Mouse (Mus musculus) lung, embryonic 16.5 days (tissue): ENCODE measurements at regions not wholly inside any gene's neighbourhood (a gene's known extent, or its start where the extent isn't known, plus 50 kb on each side); places are given as distances from the start of the nearest gene placed in this dataset.
A peak's percentile ranks its signal among the peaks of the same experiment; 100 is the strongest.

Experiments used
- ATAC-seq: fragments of 200-750 bp; cut with Nextera tagmentation; 2 replicates; pipeline ENCODE4 v1.8.0; 2017; ENCODE audit warnings: low read depth, mild to moderate bottlenecking, moderate library complexity
- H3K27ac ChIP-seq: fragments of 300-500 bp; sonication (generic); 2 replicates; pipeline ENCODE4 v1.5.1; 2014; ENCODE audit warnings: mild to moderate bottlenecking, control low read depth, low read length
- H3K27me3 ChIP-seq: fragments of 300-500 bp; sonication (generic); 2 replicates; pipeline ENCODE4 v1.6.1; 2014; ENCODE audit warnings: low read depth, low read length, mixed read lengths; ENCODE audit not compliant: control insufficient read depth, insufficient read depth
- H3K36me3 ChIP-seq: fragments of 300-500 bp; sonication (generic); 2 replicates; pipeline ENCODE4 v1.6.1; 2014; ENCODE audit warnings: low read length; ENCODE audit not compliant: control insufficient read depth, insufficient read depth
- H3K4me1 ChIP-seq: fragments of 300-500 bp; sonication (generic); replicated peaks from 2 replicates; pipeline ENCODE4 v1.6.1; 2014; ENCODE audit warnings: low read length, mixed read lengths; ENCODE audit not compliant: control insufficient read depth, insufficient read depth
- H3K4me2 ChIP-seq: fragments of 300-500 bp; sonication (generic); 2 replicates; pipeline ENCODE4 v1.6.1; 2014; ENCODE audit warnings: low read depth, low read length, control low read depth
- H3K4me3 ChIP-seq: fragments of 300-500 bp; sonication (generic); 2 replicates; pipeline ENCODE4 v1.5.1; 2014; ENCODE audit warnings: mild to moderate bottlenecking, low read length, control low read depth
- H3K9ac ChIP-seq: fragments of 300-500 bp; sonication (generic); 2 replicates; pipeline ENCODE4 v1.6.1; 2014; ENCODE audit warnings: low read length, control low read depth
- H3K9me3 ChIP-seq: fragments of 300-500 bp; sonication (generic); 2 replicates; pipeline ENCODE4 v1.6.1; 2016; ENCODE audit warnings: low read length; ENCODE audit not compliant: control insufficient read depth
- WGBS: fragments of 180-500 bp; shearing (Covaris S2); extraction: QIAGEN DNeasy Blood & Tissue Kit; methylation state at CpG from one replicate; pipeline ENCODE4 v1.1.7; 2014; 5-methylcytosine and 5-hydroxymethylcytosine counted together

- ATAC-seq, result no peak
- no peak overlapping the region for H3K27ac ChIP-seq
- H3K4me3 ChIP-seq, result no peak overlapping the region
- H3K9ac ChIP-seq, result no peak overlapping the region
- H3K9me3 ChIP-seq, result no peaks in the 10 kb centered on the region
- H3K4me1 ChIP-seq, result peaks cover 2% of the 10 kb centered on the region; the same call in 1 of the 2 replicates
- H3K4me2 ChIP-seq, result no peak overlapping the region
- H3K27me3 ChIP-seq, result no peaks in the 10 kb centered on the region
- WGBS, result 62% methylated on average over 4 of the region's 4 CpGs
- no peaks in the 10 kb centered on the region for H3K36me3 ChIP-seq
Measured at GRCm38 (mm10) chr13:107715616-107716015, 328.6 kb upstream of the Smim15 start.

DNA sequence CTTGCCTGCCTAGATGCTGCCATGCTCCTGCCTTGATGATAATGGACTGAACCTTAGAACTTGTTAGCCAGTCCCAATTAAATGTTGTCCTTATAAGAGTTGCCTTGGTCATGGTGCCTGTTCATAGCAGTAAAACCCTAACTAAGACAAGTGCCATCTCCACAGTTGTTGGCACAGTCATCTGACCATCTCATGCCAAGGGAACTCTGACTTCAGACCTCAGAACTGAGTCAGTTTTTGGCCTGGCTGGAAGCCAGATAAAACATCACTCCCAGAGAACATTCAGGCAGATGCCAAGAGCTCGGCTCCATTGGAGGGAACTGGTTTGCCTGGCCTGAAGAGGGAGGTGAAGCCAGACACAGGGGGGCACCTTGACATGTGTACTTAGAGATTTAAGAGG lies 330.2 kb upstream of the Smim15 start:
- Histone ChIP-seq H3K9me3 (no peaks in the 10 kb centered on the region), H3K4me3 (no peak overlapping the region), H3K4me2 (no peak overlapping the region), H3K27ac (no peak overlapping the region), H3K36me3 (no peaks in the 10 kb centered on the region), H3K4me1 (peaks cover under 1% of the 10 kb centered on the region; the same call in 1 of the 2 replicates), H3K27me3 (no peaks in the 10 kb centered on the region), H3K9ac (no peak overlapping the region)
- no peak for ATAC-seq
- WGBS, result 38% methylated on average over 1 of the region's 1 CpGs

- Histone ChIP-seq H3K27me3 (no peaks in the 10 kb centered on the region), H3K4me1 (no peaks in the 10 kb centered on the region), H3K27ac (no peak overlapping the region), H3K4me3 (no peak overlapping the region), H3K9ac (no peak overlapping the region), H3K9me3 (no peaks in the 10 kb centered on the region), H3K4me2 (no peak overlapping the region), H3K36me3 (no peaks in the 10 kb centered on the region)
- WGBS, result 69% methylated on average over 4 of the region's 4 CpGs
- ATAC-seq, result no peak
Measured at GRCm38 (mm10) chr13:107711341-107711994, 332.8 kb upstream of the Smim15 start.

DNA sequence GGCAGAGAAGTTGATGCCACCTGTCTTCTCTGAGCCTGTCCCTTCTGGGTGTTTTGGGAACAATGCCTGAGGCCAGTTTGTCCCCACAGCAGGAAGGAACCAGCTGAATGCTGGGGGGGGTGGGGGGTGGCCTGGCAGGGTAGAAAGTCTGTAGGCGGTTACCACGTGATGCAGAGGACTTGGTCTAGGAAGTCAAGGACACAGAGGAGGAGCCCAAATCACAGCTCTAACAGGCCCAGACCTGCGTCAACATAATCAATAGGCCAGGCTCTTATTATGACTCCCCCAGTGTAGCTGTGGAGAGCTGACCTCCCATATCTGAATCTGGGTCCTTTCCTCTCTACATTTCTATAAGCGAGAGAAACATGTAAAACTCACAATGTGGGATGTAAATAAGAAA lies 333.9 kb upstream of the Smim15 start:
- H3K4me1 ChIP-seq, result no peaks in the 10 kb centered on the region
- 68% methylated on average over 4 of the region's 4 CpGs for WGBS
- H3K4me2 ChIP-seq, result no peak overlapping the region
- ATAC-seq, result no peak
- H3K4me3 ChIP-seq, result no peak overlapping the region
- no peaks in the 10 kb centered on the region for H3K36me3 ChIP-seq
- H3K27ac ChIP-seq, result no peak overlapping the region
- no peaks in the 10 kb centered on the region for H3K9me3 ChIP-seq
- H3K9ac ChIP-seq, result no peak overlapping the region
- no peaks in the 10 kb centered on the region for H3K27me3 ChIP-seq

- ATAC-seq, result peak; percentile 45; the same call in 1 of the 2 replicates
- H3K9me3 ChIP-seq, result no peaks in the 10 kb centered on the region
- H3K4me2 ChIP-seq, result no peak overlapping the region
- H3K4me3 ChIP-seq, result no peak overlapping the region
- no peaks in the 10 kb centered on the region for H3K4me1 ChIP-seq
- no peaks in the 10 kb centered on the region for H3K36me3 ChIP-seq
- no peaks in the 10 kb centered on the region for H3K27me3 ChIP-seq
- H3K9ac ChIP-seq, result no peak overlapping the region
- WGBS, result 56% methylated on average over 2 of the region's 2 CpGs
- no peak overlapping the region for H3K27ac ChIP-seq
Measured at GRCm38 (mm10) chr13:107709828-107710227, 334.4 kb upstream of the Smim15 start.

- Histone ChIP-seq H3K36me3 (no peaks in the 10 kb centered on the region), H3K9ac (no peak overlapping the region), H3K27ac (no peak overlapping the region), H3K4me2 (no peak overlapping the region), H3K4me1 (peaks cover 4% of the 10 kb centered on the region), H3K4me3 (no peak overlapping the region), H3K27me3 (no peaks in the 10 kb centered on the region), H3K9me3 (no peaks in the 10 kb centered on the region)
- no peak for ATAC-seq
- 55% methylated on average over 7 of the region's 7 CpGs for WGBS
Measured at GRCm38 (mm10) chr13:107703736-107704135, 340.5 kb upstream of the Smim15 start.

DNA sequence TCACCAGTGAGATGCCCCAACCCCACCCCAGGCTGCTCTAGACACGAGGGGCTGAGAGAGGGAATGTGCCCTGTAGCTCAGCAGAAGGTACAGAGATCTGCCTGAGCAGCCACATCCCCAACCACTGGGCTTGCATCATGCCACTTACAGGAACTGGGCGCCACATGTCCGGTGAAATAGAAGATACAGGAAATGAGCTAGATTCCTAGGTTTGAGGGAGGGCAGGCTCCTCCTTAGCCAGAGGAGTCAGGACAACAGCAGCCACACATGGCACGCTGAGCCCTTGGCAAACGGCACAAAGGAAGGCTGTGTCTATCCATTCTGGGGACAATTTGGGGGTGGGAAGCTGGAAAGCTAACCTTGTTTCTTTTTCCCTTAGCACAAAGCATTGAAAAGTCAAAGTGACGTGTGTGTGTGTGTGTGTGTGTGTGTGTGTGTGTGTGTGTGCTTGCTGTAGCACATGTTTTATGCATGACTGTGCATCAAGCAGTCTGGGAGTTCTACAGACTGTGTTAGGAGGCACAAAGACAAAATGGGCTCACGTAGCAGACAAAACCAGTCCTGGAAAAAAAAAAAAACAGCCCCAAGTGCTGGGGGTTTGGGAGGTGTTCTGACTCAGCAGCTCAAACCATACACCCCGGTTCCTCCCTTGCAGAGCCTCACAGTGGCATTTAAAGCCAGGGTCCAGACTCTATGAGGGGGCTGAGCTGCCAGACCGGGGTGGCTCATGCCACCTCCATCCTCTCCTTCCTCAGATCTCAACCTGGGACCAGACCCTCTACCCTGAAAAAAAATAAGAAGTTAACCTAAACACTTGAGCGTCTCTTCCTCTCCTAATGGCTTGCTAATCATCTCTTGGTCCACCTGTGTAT lies 343.7 kb upstream of the Smim15 start:
- H3K4me3 ChIP-seq, result no peak overlapping the region
- WGBS, result 49% methylated on average over 10 of the region's 10 CpGs
- ATAC-seq, result peak; percentile 71

DNA sequence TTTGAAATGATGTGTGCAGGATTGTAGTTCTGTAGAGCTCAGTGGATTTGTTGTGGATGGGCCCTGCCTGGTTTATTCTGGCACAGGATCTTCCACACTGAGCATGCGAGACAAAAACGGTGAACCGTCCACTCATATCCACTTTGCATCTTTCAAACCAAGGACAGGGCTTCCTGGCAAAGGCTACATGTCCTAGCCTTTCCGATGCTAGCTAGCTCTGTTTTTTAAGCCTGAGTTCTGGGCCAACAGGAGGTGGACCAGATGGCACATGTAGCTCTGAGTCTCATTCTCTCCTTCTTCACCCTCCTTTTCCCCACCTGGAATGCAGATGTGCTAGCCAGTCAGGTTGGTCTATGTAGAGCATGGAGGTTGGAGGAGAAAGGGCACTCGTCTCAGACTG lies 345.0 kb upstream of the Smim15 start:
- 72% methylated on average over 5 of the region's 5 CpGs for WGBS
- no peaks in the 10 kb centered on the region for H3K9me3 ChIP-seq
- H3K4me3 ChIP-seq, result no peak overlapping the region
- peaks cover 4% of the 10 kb centered on the region for H3K4me1 ChIP-seq
- no peak overlapping the region for H3K4me2 ChIP-seq
- ATAC-seq, result no peak
- H3K27ac ChIP-seq, result no peak overlapping the region
- no peaks in the 10 kb centered on the region for H3K36me3 ChIP-seq
- no peak overlapping the region for H3K9ac ChIP-seq
- H3K27me3 ChIP-seq, result no peaks in the 10 kb centered on the region

More for the DNA sequence above, 343.7 kb upstream of the Smim15 start:
- Histone ChIP-seq H3K36me3 (no peaks in the 10 kb centered on the region), H3K4me2 (no peak overlapping the region), H3K9ac (no peak overlapping the region), H3K9me3 (no peaks in the 10 kb centered on the region), H3K27me3 (no peaks in the 10 kb centered on the region), H3K4me1 (peaks cover 4% of the 10 kb centered on the region), H3K27ac (no peak overlapping the region)

DNA sequence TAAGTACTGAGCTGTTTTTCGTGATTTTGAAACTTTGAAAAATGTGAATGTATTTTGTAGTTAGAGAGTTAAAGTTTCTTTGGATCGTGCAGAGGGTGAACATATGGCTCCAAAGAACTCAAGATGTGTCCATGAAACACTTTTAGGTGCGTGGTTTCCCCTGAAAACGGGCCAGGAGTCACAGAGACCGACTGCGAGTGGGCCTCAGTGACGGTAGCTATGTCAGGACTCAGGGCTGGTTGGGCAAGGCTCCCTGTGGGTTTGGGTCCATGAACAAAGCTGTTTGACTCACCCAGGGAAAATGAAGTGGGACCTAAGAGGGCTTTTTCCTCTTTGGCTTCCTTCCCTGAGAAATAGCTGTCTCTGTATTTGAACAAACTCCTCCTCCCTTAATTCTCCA lies 345.9 kb upstream of the Smim15 start:
- WGBS, result 84% methylated on average over 7 of the region's 7 CpGs
- Histone ChIP-seq H3K4me2 (no peak overlapping the region), H3K9me3 (no peaks in the 10 kb centered on the region), H3K4me3 (no peak overlapping the region), H3K9ac (no peak overlapping the region), H3K36me3 (no peaks in the 10 kb centered on the region), H3K27me3 (no peaks in the 10 kb centered on the region), H3K27ac (no peak overlapping the region), H3K4me1 (peaks cover 4% of the 10 kb centered on the region)
- ATAC-seq, result peak; percentile 36; the same call in 1 of the 2 replicates
